Mouse (Mus musculus) right cerebral cortex, postnatal 10 days (tissue): ENCODE data around the gene Rasip1.
"Not testable (repeated sequence)": the region's sequence is repeated elsewhere in the genome, so short reads cannot be mapped to it uniquely, and the experiment has no call there.

Source experiments
- DNase-seq, 2 experiments: peaks; one replicate each; pipeline ENCODE4 v3.0.0; 2021; ENCODE audit warnings: low spot score in 2 of 2

The Rasip1 gene

GRCm38 (mm10) chr7:45644872-45645590 is 17.7 kb downstream of the Rasip1 start:
- no peak for DNase-seq

DNA sequence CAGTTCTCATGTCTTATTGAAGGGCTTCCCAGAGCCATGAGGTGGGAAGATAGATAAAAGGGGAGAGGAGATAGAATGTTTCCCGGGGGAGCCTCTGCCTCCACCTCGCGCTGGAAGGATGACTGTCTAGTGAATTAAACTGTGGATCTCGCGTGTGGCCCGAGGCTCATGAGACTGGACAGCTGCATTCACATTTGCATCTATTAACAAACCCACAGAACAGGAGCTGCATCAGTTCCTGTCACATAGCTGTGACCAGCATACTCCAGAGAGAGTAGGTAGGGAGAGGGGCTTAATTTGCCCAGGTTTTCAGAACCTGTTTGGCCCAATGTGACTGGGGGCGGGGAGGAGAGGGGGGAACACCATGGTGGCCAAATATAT is 18.3 kb downstream of the Rasip1 start:
- DNase-seq, result no peak

DNA sequence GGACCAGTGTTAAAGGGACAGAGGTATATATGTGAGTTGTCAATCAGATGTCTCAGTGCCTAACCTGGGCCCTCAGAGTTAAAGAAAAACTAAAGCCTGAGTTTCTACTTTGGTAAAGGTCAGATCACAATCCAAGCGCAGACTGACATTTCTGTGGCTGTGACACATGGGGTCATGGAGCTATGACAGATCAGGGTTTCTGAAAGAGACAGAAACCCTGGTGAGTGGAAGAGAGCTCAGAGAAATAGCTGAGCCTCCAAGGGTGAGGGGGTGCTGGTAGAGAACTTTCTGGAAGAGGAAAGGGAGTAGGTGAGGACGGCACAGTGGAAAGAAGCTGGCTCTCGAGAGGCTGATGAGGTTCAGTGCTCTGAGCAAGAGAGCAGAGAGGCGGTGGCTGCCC is 19.4 kb downstream of the Rasip1 start:
- no peak for DNase-seq

GRCm38 (mm10) chr7:45649351-45649750 is 22.1 kb downstream of the Rasip1 start:
- no peak for DNase-seq

DNA sequence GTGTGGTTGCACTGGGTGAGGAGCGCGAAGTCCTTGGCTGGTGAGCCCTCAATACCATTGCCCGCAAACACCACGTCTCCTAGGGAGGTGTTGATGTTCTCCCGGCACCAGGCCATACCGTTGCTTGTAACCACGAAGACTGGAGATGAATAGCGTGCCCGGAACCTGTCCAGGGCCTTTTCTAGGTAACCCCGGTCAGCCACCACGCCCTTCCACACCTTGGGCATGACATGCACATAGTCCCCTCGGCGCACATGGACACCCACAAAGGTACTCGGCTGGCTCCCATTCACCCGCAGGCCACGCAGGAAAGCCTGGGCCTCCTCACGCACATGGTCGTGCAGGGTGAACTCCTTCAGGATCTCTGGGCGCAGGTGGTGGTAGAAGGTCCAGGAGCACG is 23.2 kb downstream of the Rasip1 start:
- DNase-seq, result not testable (repeated sequence)

DNA sequence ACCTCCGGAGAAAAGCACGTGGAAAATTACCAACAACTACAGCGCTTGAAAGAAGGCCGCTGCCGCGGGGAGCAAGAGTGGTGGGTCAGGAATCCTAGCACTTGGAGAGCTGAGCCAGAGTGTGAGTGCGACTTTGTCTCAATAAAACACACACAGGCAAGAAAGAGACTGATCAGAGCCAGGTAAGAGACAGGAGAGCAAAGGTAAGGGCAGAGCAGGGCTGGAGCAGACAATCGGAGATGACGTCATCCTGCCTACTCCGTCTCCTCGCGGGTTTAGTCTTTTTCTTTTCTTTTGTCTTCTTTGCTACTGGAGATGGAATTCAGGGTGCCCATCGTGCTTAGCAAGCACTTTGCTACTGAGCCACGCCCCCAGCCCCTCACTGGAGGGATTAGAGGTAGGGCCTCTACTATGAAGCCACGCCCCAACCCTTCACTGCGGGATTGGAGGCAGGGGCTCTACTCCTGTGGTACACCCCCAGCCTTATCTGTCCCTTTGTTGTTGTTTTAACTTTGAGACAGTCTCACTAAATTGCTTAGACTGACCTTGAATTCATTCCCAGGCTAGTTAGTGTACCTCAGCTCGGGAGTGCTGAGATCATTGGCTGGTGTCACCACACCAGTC is 27.2 kb downstream of the Rasip1 start:
- no peak for DNase-seq

DNA sequence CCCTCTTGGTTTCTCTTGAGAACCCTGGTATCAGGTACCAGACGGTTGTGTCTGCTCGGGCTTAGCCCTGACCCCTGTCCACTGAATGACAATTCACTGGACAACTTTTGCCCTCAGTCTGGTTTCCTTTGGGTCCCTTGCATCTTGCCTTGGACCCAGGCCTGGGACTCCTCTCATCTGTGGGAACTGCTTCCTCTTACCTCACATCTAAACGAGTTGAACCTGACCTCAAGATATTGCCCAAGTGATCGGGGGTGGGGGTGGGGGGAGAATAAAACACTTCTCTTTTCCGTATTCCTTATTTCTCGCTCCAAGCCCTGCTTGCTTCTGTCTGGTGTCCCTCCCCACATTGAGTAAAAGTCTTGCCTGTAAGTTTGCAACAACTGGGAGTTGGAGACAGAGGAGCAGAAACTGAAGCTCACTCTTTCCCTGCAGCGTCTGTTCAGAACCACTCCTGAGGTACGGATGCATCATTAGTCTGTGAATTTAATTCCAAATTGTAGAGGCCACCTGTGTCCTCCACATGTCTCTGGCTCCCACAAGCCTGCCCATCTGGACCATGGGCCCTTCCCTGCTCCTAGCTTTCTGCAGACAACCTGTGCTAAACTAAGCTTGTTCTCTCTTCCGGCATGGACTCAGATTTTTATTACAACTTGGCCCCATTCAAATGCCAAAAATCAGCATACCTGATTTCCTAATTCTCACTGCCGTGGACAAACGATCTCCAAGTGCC is 33.6 kb downstream of the Rasip1 start:
- no peak for DNase-seq

GRCm38 (mm10) chr7:45661702-45662101 is 34.4 kb downstream of the Rasip1 start:
- not testable (repeated sequence) for DNase-seq

DNA sequence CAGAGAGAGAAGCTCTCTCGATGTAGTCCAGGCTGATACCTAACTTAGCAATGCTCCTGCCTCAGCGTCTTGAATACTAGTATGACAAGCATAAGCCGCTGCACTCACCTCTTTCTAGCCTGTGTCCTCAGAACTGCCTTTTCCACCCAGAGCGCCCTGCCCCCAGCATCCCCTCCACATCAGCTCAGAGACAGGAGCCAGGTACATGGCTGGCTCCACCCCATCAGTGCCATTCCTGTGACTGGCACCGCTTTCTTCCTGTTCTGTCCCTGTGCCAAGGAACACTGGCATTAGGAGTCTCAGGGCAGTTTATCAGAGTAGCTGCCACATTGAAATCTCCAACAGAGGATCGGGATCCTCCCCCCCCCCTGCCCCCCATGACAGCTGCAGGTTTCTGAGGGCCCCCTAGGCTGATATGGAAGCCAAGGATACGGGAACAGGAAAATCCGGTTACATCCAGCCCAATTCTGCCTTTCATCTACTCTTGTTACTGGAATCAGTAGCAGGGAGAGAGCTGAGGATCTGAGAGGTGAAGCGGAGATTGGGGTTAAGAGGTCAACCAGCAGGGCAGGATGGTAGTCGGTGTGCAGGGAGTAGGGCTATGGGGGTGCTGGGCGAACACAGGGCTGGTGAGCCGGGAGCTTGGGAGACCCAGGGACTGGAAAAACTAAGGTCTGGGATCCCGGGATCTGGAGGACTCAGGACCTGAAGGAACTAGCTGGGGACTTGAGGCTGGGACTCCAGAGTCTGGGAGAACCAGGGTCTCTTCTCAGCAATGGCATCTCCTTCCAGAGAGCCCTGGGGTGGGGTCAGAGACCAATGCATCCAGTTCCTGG is 38.2 kb downstream of the Rasip1 start:
- DNase-seq, result no peak

DNA sequence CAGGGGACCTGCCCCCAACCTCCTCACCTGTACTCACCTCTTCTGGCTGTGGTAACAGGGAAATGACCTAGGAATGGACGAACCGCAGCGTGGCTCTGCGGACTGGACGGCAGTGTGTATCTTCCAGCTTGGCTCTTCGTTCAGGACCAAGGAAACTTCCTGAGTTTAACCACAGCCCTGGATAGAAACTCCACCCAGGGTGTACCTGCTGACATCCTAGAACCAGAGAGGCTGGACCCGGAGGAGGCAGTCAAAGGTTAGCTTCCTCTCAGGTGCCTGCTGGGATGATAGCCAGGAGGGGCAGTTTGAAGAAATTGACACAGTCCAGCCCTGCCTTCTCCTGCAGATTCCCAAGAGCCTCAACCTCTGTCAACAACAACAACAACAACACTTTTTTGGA is 38.9 kb downstream of the Rasip1 start, which contains the start of gene Fut2:
TSS of gene Fut2 (minus strand) at position 234 of the 400 bp plus-strand sequence.
- no peak for DNase-seq

DNA sequence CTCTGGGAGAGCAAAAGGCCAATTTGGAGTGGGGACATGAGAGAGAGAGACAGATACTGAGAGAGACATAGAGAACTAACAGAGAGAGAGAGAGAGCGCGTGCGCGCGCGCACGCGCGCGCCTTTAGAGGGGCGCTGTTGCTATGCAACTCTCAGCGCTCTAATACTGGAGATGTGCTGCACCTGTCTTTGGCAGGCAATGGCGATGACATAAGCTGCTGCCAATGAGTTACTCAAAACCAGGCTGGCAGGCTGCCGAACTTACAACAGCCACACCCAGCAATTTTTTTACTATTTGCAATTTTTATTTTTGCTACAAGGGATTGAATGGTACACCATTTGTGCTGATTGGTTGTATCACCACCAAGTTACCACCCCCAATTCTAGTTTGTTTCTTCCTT is 40.5 kb downstream of the Rasip1 start:
- DNase-seq, result peak; percentile 64 to 75

DNA sequence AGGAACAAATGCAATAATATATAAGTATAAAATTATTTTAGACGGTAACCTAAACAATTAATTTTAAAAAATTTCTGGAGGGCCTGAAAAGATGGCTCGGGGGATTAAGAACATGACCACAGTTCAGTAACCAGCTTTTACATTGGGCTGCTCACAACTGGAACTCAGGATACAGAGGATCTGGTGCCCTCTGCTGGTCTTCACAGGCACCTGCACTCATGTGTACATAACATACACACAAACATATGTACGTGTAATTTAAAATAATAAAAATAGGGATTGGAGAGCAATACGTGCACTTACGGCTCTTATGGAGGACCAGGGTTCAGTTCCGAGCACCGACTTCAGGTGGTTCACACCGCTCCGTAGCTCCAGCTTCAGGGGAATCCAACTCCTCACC is 41.6 kb downstream of the Rasip1 start:
- no peak for DNase-seq

DNA sequence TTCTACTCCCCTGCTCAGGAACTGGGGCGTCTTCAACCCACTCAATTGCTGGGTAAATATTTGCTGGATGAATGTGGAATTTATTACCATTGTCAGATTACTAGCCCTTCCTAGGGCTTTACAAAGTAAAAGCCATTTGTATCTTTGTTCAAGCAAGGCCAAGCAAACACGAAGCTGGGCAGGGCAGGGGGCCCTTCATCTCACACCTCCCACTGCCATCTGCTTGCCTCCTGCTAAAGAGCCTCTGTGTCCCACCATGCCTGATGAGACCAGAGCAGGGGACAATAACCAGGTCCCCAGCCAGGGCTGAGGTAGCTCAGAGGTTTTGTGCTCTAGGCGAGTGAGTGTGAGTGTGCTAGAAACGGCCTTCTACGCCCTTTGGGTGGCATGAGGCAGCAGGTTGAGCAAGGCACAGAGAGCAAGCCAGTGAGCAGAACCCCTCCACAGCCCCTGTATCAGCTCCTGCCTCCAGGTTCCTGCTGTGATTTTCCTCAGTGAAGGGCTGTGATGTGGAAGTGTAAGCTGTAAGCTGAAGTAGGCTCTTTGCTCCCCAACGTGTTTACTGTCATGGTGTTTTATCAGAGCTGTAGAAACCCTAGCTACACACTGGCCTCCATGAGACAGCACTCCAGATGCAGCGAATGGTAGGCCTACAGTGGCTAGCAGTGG is 50.5 kb downstream of the Rasip1 start:
- DNase-seq, result no peak

DNA sequence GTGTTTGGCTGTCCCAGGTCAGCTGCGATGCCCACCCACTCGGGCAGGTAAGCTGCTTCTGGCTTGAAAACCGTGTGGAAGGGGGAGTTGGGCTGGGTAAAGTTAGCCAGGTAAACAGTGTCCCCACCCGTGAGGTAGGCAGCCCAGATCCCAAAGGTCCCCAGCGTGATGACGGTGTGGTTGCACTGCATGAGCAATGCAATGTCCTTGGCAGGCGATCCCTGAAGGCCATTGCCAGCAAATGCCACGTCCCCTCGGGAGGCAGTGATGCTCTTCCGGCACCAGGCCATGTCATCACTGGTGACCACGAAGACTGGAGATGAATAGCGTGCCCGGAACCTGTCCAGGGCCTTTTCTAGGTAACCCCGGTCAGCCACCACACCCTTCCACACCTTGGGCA is 51.2 kb downstream of the Rasip1 start:
- DNase-seq, result no peak

- no peak for DNase-seq
These were observed 52.8 kb downstream of the Rasip1 start for GRCm38 (mm10) chr7:45679966-45680621.

DNA sequence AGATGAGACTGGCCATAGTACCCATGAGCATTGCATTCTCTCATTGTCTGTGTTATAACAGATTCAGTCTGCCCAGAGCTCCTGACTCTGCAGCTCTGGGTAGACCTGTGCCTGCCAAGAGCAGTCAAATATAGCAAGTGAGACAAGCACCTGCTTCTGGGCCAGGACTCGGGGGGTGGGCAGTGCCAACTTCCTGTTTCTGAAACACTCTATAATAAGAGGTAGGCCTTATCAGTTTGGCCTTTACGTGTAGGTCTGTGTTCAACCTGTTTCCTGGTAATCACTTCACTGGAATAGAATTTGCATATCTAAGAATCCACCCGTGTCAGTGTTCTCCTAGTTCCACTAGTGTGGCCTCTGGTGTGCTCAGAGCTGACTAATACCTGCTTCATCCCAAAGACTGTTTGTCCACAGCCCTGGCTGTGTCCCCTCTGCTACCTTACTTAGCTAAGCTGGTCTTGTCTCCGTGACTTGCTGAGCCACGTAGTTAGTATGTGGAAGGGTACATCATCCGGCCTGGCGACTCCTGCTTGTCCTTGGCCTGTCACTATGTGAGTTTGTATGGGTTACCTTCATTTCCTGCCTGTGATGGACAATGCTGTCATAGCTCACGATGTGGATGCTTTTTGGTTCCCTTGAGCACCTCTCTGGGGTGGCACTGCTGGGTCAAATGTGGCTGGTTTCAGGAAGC is 53.9 kb downstream of the Rasip1 start:
- no peak for DNase-seq

- DNase-seq, result peak; percentile 89 to 92
These were observed 55.1 kb downstream of the Rasip1 start for GRCm38 (mm10) chr7:45682144-45683126.

GRCm38 (mm10) chr7:45683396-45684050 is 56.2 kb downstream of the Rasip1 start, which contains the start of gene Ntn5:
Ntn5 (plus strand) TSS chr7:45684022.
- DNase-seq, result no peak
